Mouse (Mus musculus): ENCODE measurements around the gene Pex26. TPM values are rescaled to one million over a fixed set of nuclear protein-coding genes. Genes with fewer than 3 reads are reported as not detected.

The Pex26 gene
- polyA plus RNA-seq, 1 experiment from 2014 or later = 14.2 TPM

GRCm38 (mm10) chr6:121194061-121194955 is 10.8 kb downstream of the Pex26 start:
- no peak for ATAC-seq (replicated peaks)
- Histone ChIP-seq H3K9me3 (no peaks in the 10 kb centered on the region), H3K27me3 (no peaks in the 10 kb centered on the region), H3K4me3 (no peak overlapping the region), H3K4me1 (no peaks in the 10 kb centered on the region), H3K4me2 (replicated peaks) (no peak overlapping the region), H3K36me3 (peaks cover 28% of the 10 kb centered on the region), H3K9ac (replicated peaks) (no peak overlapping the region), H3K27ac (replicated peaks) (no peak overlapping the region)
- WGBS = 42% methylated on average over 13 of the region's 13 CpGs

- no peak overlapping the region for H3K27ac ChIP-seq (replicated peaks)
- H3K4me3 ChIP-seq = no peak overlapping the region
- H3K4me2 ChIP-seq (replicated peaks) = no peak overlapping the region
- H3K4me1 ChIP-seq = no peaks in the 10 kb centered on the region
- no peak overlapping the region for H3K9ac ChIP-seq (replicated peaks)
- no peak for ATAC-seq (replicated peaks)
- WGBS = 80% methylated on average over 14 of the region's 14 CpGs
- H3K9me3 ChIP-seq = no peaks in the 10 kb centered on the region
- no peaks in the 10 kb centered on the region for H3K27me3 ChIP-seq
- peaks cover 23% of the 10 kb centered on the region for H3K36me3 ChIP-seq
Measured at GRCm38 (mm10) chr6:121194956-121195731, 11.7 kb downstream of the Pex26 start.

GRCm38 (mm10) chr6:121197807-121198365 is 14.4 kb downstream of the Pex26 start:
- H3K36me3 ChIP-seq = peaks cover 12% of the 10 kb centered on the region
- 76% methylated on average over 9 of the region's 9 CpGs for WGBS
- H3K27me3 ChIP-seq = no peaks in the 10 kb centered on the region
- no peaks in the 10 kb centered on the region for H3K4me1 ChIP-seq
- H3K9ac ChIP-seq (replicated peaks) = no peak overlapping the region
- no peak overlapping the region for H3K27ac ChIP-seq (replicated peaks)
- H3K4me2 ChIP-seq (replicated peaks) = no peak overlapping the region
- H3K9me3 ChIP-seq = no peaks in the 10 kb centered on the region
- ATAC-seq (replicated peaks) = no peak
- H3K4me3 ChIP-seq = no peak overlapping the region

GRCm38 (mm10) chr6:121200458-121200857 is 17.0 kb downstream of the Pex26 start:
- no peak overlapping the region for H3K27ac ChIP-seq (replicated peaks)
- H3K27me3 ChIP-seq = no peaks in the 10 kb centered on the region
- H3K9ac ChIP-seq (replicated peaks) = no peak overlapping the region
- WGBS = 93% methylated on average over 3 of the region's 4 CpGs
- no peak overlapping the region for H3K4me2 ChIP-seq (replicated peaks)
- no peaks in the 10 kb centered on the region for H3K9me3 ChIP-seq
- no peak for ATAC-seq (replicated peaks)
- no peak overlapping the region for H3K4me3 ChIP-seq
- H3K4me1 ChIP-seq = no peaks in the 10 kb centered on the region
- no peaks in the 10 kb centered on the region for H3K36me3 ChIP-seq

GRCm38 (mm10) chr6:121202026-121202425 is 18.6 kb downstream of the Pex26 start:
- Histone ChIP-seq H3K9ac (replicated peaks) (no peak overlapping the region), H3K4me3 (no peak overlapping the region), H3K27me3 (no peaks in the 10 kb centered on the region), H3K4me2 (replicated peaks) (no peak overlapping the region), H3K27ac (replicated peaks) (no peak overlapping the region), H3K4me1 (no peaks in the 10 kb centered on the region), H3K9me3 (no peaks in the 10 kb centered on the region), H3K36me3 (no peaks in the 10 kb centered on the region)
- WGBS = 68% methylated on average over 5 of the region's 5 CpGs
- ATAC-seq (replicated peaks) = no peak

GRCm38 (mm10) chr6:121206481-121206880 is 23.0 kb downstream of the Pex26 start:
- H3K36me3 ChIP-seq = no peaks in the 10 kb centered on the region
- H3K9ac ChIP-seq (replicated peaks) = no peak overlapping the region
- no peak overlapping the region for H3K4me2 ChIP-seq (replicated peaks)
- H3K27ac ChIP-seq (replicated peaks) = no peak overlapping the region
- H3K4me1 ChIP-seq = peaks cover 15% of the 10 kb centered on the region
- H3K4me3 ChIP-seq = no peak overlapping the region
- WGBS = 83% methylated on average over 5 of the region's 5 CpGs
- H3K9me3 ChIP-seq = no peaks in the 10 kb centered on the region
- peaks cover 6% of the 10 kb centered on the region for H3K27me3 ChIP-seq
- ATAC-seq (replicated peaks) = no peak

GRCm38 (mm10) chr6:121209584-121209983 is 26.1 kb downstream of the Pex26 start:
- H3K9ac ChIP-seq (replicated peaks) = no peak overlapping the region
- peaks cover 20% of the 10 kb centered on the region for H3K4me1 ChIP-seq
- H3K27me3 ChIP-seq = peaks cover 6% of the 10 kb centered on the region
- H3K9me3 ChIP-seq = no peaks in the 10 kb centered on the region
- WGBS = 88% methylated on average over 2 of the region's 2 CpGs
- no peak for ATAC-seq (replicated peaks)
- H3K36me3 ChIP-seq = no peaks in the 10 kb centered on the region
- H3K4me3 ChIP-seq = no peak overlapping the region
- no peak overlapping the region for H3K4me2 ChIP-seq (replicated peaks)
- no peak overlapping the region for H3K27ac ChIP-seq (replicated peaks)

- H3K4me3 ChIP-seq = peak within 1 kb of the TSS; percentile 40
- H3K9ac ChIP-seq (replicated peaks) = peak within 1 kb of the TSS; percentile 45
- WGBS = 4% methylated on average over 30 of the region's 30 CpGs
- H3K27me3 ChIP-seq = peaks cover 6% of the 10 kb centered on the region
- peak; percentile 71 for ATAC-seq (replicated peaks)
- H3K4me2 ChIP-seq (replicated peaks) = peak within 1 kb of the TSS; percentile 77
- no peak within 1 kb of the TSS for H3K27ac ChIP-seq (replicated peaks)
- no peaks in the 10 kb centered on the region for H3K9me3 ChIP-seq
- peaks cover 20% of the 10 kb centered on the region for H3K4me1 ChIP-seq
- H3K36me3 ChIP-seq = no peaks in the 10 kb centered on the region
Measured at GRCm38 (mm10) chr6:121210149-121210925, 26.9 kb downstream of the Pex26 start, which contains the start of gene Tuba8. Gene Tuba8 (plus strand): TSS chr6:121210696.

GRCm38 (mm10) chr6:121210926-121211289 is 27.4 kb downstream of the Pex26 start:
- Histone ChIP-seq H3K9me3 (no peaks in the 10 kb centered on the region), H3K9ac (replicated peaks) (peak overlapping the region; percentile 45), H3K4me1 (peaks cover 20% of the 10 kb centered on the region), H3K36me3 (no peaks in the 10 kb centered on the region), H3K27ac (replicated peaks) (no peak overlapping the region), H3K4me2 (replicated peaks) (peak overlapping the region; percentile 77), H3K27me3 (peaks cover 6% of the 10 kb centered on the region), H3K4me3 (peak overlapping the region; percentile 40)
- 0 out of 2 replicates have a peak, but pooled peaks have one; percentile 18 for ATAC-seq (replicated peaks)
- WGBS = 1% methylated on average over 12 of the region's 12 CpGs

- peak overlapping the region; percentile 77 for H3K4me2 ChIP-seq (replicated peaks)
- no peak overlapping the region for H3K9ac ChIP-seq (replicated peaks)
- H3K27me3 ChIP-seq = peaks cover 6% of the 10 kb centered on the region
- H3K4me3 ChIP-seq = peak overlapping the region; percentile 40; the same call in 1 of the 2 replicates
- no peaks in the 10 kb centered on the region for H3K9me3 ChIP-seq
- ATAC-seq (replicated peaks) = peak; percentile 17; the same call in 1 of the 2 replicates
- no peaks in the 10 kb centered on the region for H3K36me3 ChIP-seq
- no peak overlapping the region for H3K27ac ChIP-seq (replicated peaks)
- 6% methylated on average over 5 of the region's 5 CpGs for WGBS
- peaks cover 20% of the 10 kb centered on the region for H3K4me1 ChIP-seq
Measured at GRCm38 (mm10) chr6:121211743-121212142, 28.3 kb downstream of the Pex26 start.

GRCm38 (mm10) chr6:121212988-121213387 is 29.5 kb downstream of the Pex26 start:
- Histone ChIP-seq H3K9ac (replicated peaks) (no peak overlapping the region), H3K4me3 (no peak overlapping the region), H3K9me3 (no peaks in the 10 kb centered on the region), H3K27me3 (peaks cover 6% of the 10 kb centered on the region), H3K4me1 (peaks cover 20% of the 10 kb centered on the region), H3K27ac (replicated peaks) (no peak overlapping the region), H3K36me3 (no peaks in the 10 kb centered on the region), H3K4me2 (replicated peaks) (no peak overlapping the region)
- 73% methylated on average over 4 of the region's 4 CpGs for WGBS
- ATAC-seq (replicated peaks) = no peak

Data from forebrain, embryonic 15.5 days (tissue).